Comparison of ENCODE assay signal across 9 mouse cellular contexts in the genomic region with DNA sequence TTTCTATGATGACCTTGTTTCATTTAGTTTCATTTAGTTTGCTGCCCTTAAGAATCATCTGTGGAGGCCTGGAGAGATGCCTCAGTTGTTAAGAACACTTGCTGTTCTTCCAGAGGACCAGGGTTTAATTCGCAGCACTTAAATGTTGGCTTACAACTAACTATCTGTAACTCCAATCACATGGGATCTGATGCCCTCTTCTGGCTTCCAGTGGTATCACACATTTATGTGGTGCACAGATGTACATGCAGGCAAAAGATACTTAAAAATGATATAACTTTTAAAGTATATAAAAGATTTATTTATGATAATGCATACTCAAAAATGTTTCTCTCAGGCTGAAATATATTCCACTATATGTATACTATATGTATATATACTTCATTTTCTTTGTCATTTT. TPM values are rescaled to one million over a fixed set of nuclear protein-coding genes. Genes with fewer than 3 reads are reported as not detected.
DNase-seq lines count a peak whose midpoint lies in the region; ATAC-seq and TF ChIP-seq lines count a peak whose summit lies in the region.
"Had no signal": no experiment of that assay in that cellular context is flagged by ENCODE, and none has a peak within 500 bp of the region (broad histone marks: within the 10 kb centered on the region; RNA-seq: fewer than 3 reads in every experiment).

No protein-coding gene starts in this region.

- ATAC-seq in forebrain, embryonic 15.5 days (replicated peaks): no peak
- ATAC-seq in embryonic facial prominence, embryonic 11.5 days (replicated peaks; ENCODE audit: insufficient number of reproducible peaks, low FRiP score, low TSS enrichment, low read depth): no peak
- ATAC-seq in monocyte, adult 5-6 weeks (replicated peaks; ENCODE audit: insufficient number of reproducible peaks, low FRiP score, low TSS enrichment, poor library complexity, severe bottlenecking): no peak

- no peak for TF ChIP-seq POLR2A in spleen, adult 2 months (IDR thresholded peaks at IDR 0.05; ENCODE audit: low read depth, low read length)

- no peaks in the 10 kb centered on the region for H3K9me3 ChIP-seq in forebrain, embryonic 10.5 days
- no peaks in the 10 kb centered on the region for H3K9me3 ChIP-seq in forebrain, embryonic 15.5 days
- no peaks in the 10 kb centered on the region for H3K9me3 ChIP-seq in embryonic facial prominence, embryonic 11.5 days (replicated peaks; ENCODE audit: control insufficient read depth, low read length)

- H3K27me3 ChIP-seq in forebrain, embryonic 10.5 days (ENCODE audit: poor library complexity, severe bottlenecking): no peaks in the 10 kb centered on the region
- no peaks in the 10 kb centered on the region for H3K27me3 ChIP-seq in forebrain, embryonic 15.5 days
- H3K27me3 ChIP-seq in spleen, adult 2 months (ENCODE audit: control insufficient read depth, insufficient read depth, low read length): no peaks in the 10 kb centered on the region
- H3K27me3 ChIP-seq in embryonic facial prominence, embryonic 11.5 days (ENCODE audit: control insufficient read depth, insufficient read depth, low read length): no peaks in the 10 kb centered on the region

- H3K36me3 ChIP-seq in forebrain, embryonic 10.5 days (replicated peaks): peaks cover 22% of the 10 kb centered on the region
- peaks cover 12% of the 10 kb centered on the region for H3K36me3 ChIP-seq in forebrain, embryonic 15.5 days
- peaks cover 6% of the 10 kb centered on the region for H3K36me3 ChIP-seq in spleen, adult 2 months (ENCODE audit: control insufficient read depth, insufficient read depth, low read length)
- H3K36me3 ChIP-seq in embryonic facial prominence, embryonic 11.5 days (replicated peaks; ENCODE audit: control insufficient read depth, insufficient read depth, low read depth, low read length): no peaks in the 10 kb centered on the region

- H3K4me1 ChIP-seq in forebrain, embryonic 10.5 days: no peaks in the 10 kb centered on the region
- no peaks in the 10 kb centered on the region for H3K4me1 ChIP-seq in forebrain, embryonic 15.5 days
- no peaks in the 10 kb centered on the region; the same call in 1 of the 2 replicates for H3K4me1 ChIP-seq in spleen, adult 2 months (ENCODE audit: control insufficient read depth, insufficient read depth, insufficient read length)
- H3K4me1 ChIP-seq in embryonic facial prominence, embryonic 11.5 days (ENCODE audit: control insufficient read depth, insufficient read depth, low read length): no peaks in the 10 kb centered on the region

- H3K9ac ChIP-seq in forebrain, embryonic 15.5 days (replicated peaks): no peak overlapping the region
- no peak overlapping the region for H3K9ac ChIP-seq in embryonic facial prominence, embryonic 11.5 days (replicated peaks; ENCODE audit: low read length)

- H3K4me2 ChIP-seq in forebrain, embryonic 15.5 days (replicated peaks): no peak overlapping the region
- H3K4me2 ChIP-seq in embryonic facial prominence, embryonic 11.5 days (ENCODE audit: low read depth, low read length): no peak overlapping the region

- no peak overlapping the region for H3K27ac ChIP-seq in forebrain, embryonic 10.5 days
- no peak overlapping the region for H3K27ac ChIP-seq in forebrain, embryonic 15.5 days (replicated peaks)
- H3K27ac ChIP-seq in spleen, adult 2 months (ENCODE audit: insufficient read depth, low read length): no peak overlapping the region
- no peak overlapping the region for H3K27ac ChIP-seq in embryonic facial prominence, embryonic 11.5 days (replicated peaks; ENCODE audit: low read depth, low read length)

- H3K4me3 ChIP-seq in forebrain, embryonic 10.5 days: no peak overlapping the region
- H3K4me3 ChIP-seq in forebrain, embryonic 15.5 days: no peak overlapping the region
- no peak overlapping the region for H3K4me3 ChIP-seq in spleen, adult 2 months (ENCODE audit: extremely low read depth, insufficient read depth, insufficient read length)
- no peak overlapping the region for H3K4me3 ChIP-seq in embryonic facial prominence, embryonic 11.5 days (ENCODE audit: low read depth, low read length)

- WGBS in forebrain, embryonic 10.5 days: 84% methylated on average over 1 of the region's 1 CpGs
- 84% methylated on average over 1 of the region's 1 CpGs for WGBS in forebrain, embryonic 15.5 days
- WGBS in spleen, adult 2 months: 95% methylated on average over 1 of the region's 1 CpGs
- 78% methylated on average over 1 of the region's 1 CpGs for WGBS in embryonic facial prominence, embryonic 11.5 days

- TF ChIP-seq CTCF in spleen, adult 2 months (IDR thresholded peaks at IDR 0.05; ENCODE audit: extremely low read depth, insufficient read depth, insufficient read length, insufficient replicate concordance): 0 out of 2 replicates have a peak, but pooled peaks have one; percentile 14

- DNase-seq in forebrain, embryonic 10.5 days (ENCODE audit: extremely low spot score, low spot score): peak; percentile 15
- peak in 1 of 2 experiments; percentile 22 for DNase-seq in spleen, adult 2 months (ENCODE audit: low read depth in 1 of 2, low spot score in 2 of 2)
- no peak for DNase-seq in spleen, adult 18-20 months
- peak; percentile 10 for DNase-seq in embryonic facial prominence, embryonic 11.5 days (ENCODE audit: low spot score)
- peak; percentile 41 for DNase-seq in thymus, postnatal 4 days
- DNase-seq in heart, adult 8-10 months (ENCODE audit: low spot score): no peak
- DNase-seq: kidney, adult 11 months had no signal

RNA-seq across cellular contexts. Expression of gene Fnip1, which starts 40.4 kb away (rescaled TPM):
- polyA plus RNA-seq in forebrain, embryonic 10.5 days (2016; fragmentation: Nextera tagmentation; extraction: Ambion mirVana): 8.1 and 8.9 TPM in 2 replicates
- 10.9 and 12.5 TPM in 2 replicates for polyA plus RNA-seq in forebrain, embryonic 15.5 days (2015; fragmentation: Nextera tagmentation; extraction: Ambion mirVana)
- polyA plus RNA-seq in spleen, adult 2 months (2012; rRNA removed): 1.1 and 1.2 TPM in 2 replicates
- polyA plus RNA-seq in embryonic facial prominence, embryonic 11.5 days (2014; fragmentation: Nextera tagmentation; extraction: Ambion mirVana): 13.6 and 14.1 TPM in 2 replicates
- total RNA-seq in heart, adult 8-10 months (2022): 10 to 100 TPM; 36.1 to 46.0 (median 41.1) TPM
- 32.3 to 40.4 TPM (median 34.4 TPM) in 3 replicates for total RNA-seq in monocyte, adult 5-6 weeks (2017)

RNA-seq across cellular contexts. Expression of gene Rapgef6, which starts 44.2 kb away (rescaled TPM):
- polyA plus RNA-seq in forebrain, embryonic 10.5 days (2016; fragmentation: Nextera tagmentation; extraction: Ambion mirVana): 31.3 and 31.7 TPM in 2 replicates
- 35.7 and 36.0 TPM in 2 replicates for polyA plus RNA-seq in forebrain, embryonic 15.5 days (2015; fragmentation: Nextera tagmentation; extraction: Ambion mirVana)
- polyA plus RNA-seq in spleen, adult 2 months (2012; rRNA removed): 47.2 and 58.4 TPM in 2 replicates
- 27.8 and 33.0 TPM in 2 replicates for polyA plus RNA-seq in embryonic facial prominence, embryonic 11.5 days (2014; fragmentation: Nextera tagmentation; extraction: Ambion mirVana)
- total RNA-seq in heart, adult 8-10 months (2022): 10 to 100 TPM; 16.8 to 18.5 (median 17.1) TPM
- total RNA-seq in monocyte, adult 5-6 weeks (2017): 75.1 to 97.7 TPM (median 92.9 TPM) in 3 replicates

Comparison
In these comparisons a context has a peak if more than half of its experiments do, and no peak if none do; other contexts are left out.
1. DNase-seq: peak in forebrain, embryonic 10.5 days (single experiment), embryonic facial prominence, embryonic 11.5 days (single experiment) and thymus, postnatal 4 days (single experiment); none in spleen, adult 18-20 months (0 of 2) and heart, adult 8-10 months (single experiment).